Mouse (Mus musculus): Measurements from ENCODE around the gene Itgav.

DNA sequence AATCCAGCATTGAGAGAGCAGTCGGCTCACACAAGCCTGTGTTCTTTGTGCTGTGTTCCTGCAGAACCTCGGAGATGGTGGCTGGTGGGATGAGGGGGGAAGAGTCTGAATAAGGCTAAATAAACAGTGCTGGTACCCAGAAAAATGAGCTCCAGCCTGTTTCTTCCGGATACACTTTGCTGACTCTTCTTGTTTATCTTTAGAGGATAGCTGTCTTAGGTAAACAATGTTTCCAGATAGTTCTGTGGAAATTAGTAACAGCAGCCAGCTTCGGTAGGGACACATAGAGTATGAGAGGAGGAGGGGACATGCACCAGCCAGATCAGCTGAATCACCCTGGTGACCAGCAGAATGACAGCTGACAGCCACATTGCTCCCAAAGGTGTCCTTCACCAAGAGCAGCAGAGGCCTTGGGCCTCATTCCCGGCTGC lies 16.4 kb downstream of the Itgav start:
- no peak for TF ChIP-seq CTCF (IDR thresholded peaks at IDR 0.05; ENCODE audit: insufficient read depth, low read length)
- no peak for TF ChIP-seq POLR2A (IDR thresholded peaks at IDR 0.05; ENCODE audit: borderline replicate concordance, extremely low read depth, low read depth, low read length)

Measured in lung, adult 2 months (tissue).